Comparison of ENCODE assay signal across 29 mouse cellular contexts in genomic region chr13:29361842-29362241, GRCm38 (mm10).
DNase-seq lines count a peak whose midpoint lies in the region; ATAC-seq and TF ChIP-seq lines count a peak whose summit lies in the region.
"Had no signal": no experiment of that assay in that cellular context is flagged by ENCODE, and none has a peak within 500 bp of the region (broad histone marks: within the 10 kb centered on the region; RNA-seq: fewer than 3 reads in every experiment).

No protein-coding gene starts in this region.

- H3K9me3 ChIP-seq in midbrain, embryonic 11.5 days (ENCODE audit: control insufficient read depth, low read length): no peaks in the 10 kb centered on the region
- H3K9me3 ChIP-seq in midbrain, embryonic 10.5 days (replicated peaks): no peaks in the 10 kb centered on the region; the same call in 1 of the 2 replicates
- H3K9me3 ChIP-seq: kidney, embryonic 15.5 days; liver, embryonic 15.5 days; lung, embryonic 15.5 days; neural tube, embryonic 12.5 days had no signal

- H3K9ac ChIP-seq in midbrain, embryonic 11.5 days (ENCODE audit: low read length): no peak overlapping the region
- H3K9ac ChIP-seq: heart, embryonic 12.5 days; hindbrain, embryonic 14.5 days; kidney, embryonic 15.5 days; liver, embryonic 15.5 days; lung, embryonic 15.5 days; neural tube, embryonic 12.5 days had no signal

- H3K4me3 ChIP-seq in midbrain, embryonic 11.5 days (ENCODE audit: low read depth, low read length): no peak overlapping the region
- H3K4me3 ChIP-seq in midbrain, embryonic 10.5 days: no peak overlapping the region
- no peak overlapping the region for H3K4me3 ChIP-seq in kidney, adult 2 months (ENCODE audit: insufficient read depth, low read depth, low read length)
- H3K4me3 ChIP-seq: heart, adult 2 months; heart, embryonic 12.5 days; kidney, embryonic 15.5 days; liver, embryonic 15.5 days; lung, embryonic 15.5 days; myocyte; neural tube, embryonic 12.5 days had no signal

- no peaks in the 10 kb centered on the region; the same call in 1 of the 2 replicates for H3K4me1 ChIP-seq in midbrain, embryonic 11.5 days (ENCODE audit: control insufficient read depth, insufficient read depth, low read length)
- peaks cover 33% of the 10 kb centered on the region for H3K4me1 ChIP-seq in midbrain, embryonic 10.5 days
- peaks cover 8% of the 10 kb centered on the region for H3K4me1 ChIP-seq in kidney, adult 2 months (ENCODE audit: control insufficient read depth, insufficient read depth, low read length)
- H3K4me1 ChIP-seq: lung, embryonic 15.5 days had no signal

- 90% methylated on average over 4 of the region's 4 CpGs for WGBS in midbrain, embryonic 11.5 days
- WGBS in midbrain, embryonic 10.5 days: 84% methylated on average over 4 of the region's 4 CpGs
- 84% methylated on average over 4 of the region's 4 CpGs for WGBS in kidney, adult 2 months

- H3K27ac ChIP-seq in midbrain, embryonic 11.5 days (ENCODE audit: low read depth, low read length): no peak overlapping the region
- H3K27ac ChIP-seq in midbrain, embryonic 10.5 days (replicated peaks): no peak overlapping the region
- H3K27ac ChIP-seq in kidney, adult 2 months (ENCODE audit: insufficient read depth, low read depth, low read length): no peak overlapping the region
- H3K27ac ChIP-seq: heart, adult 2 months; hindbrain, embryonic 14.5 days; kidney, embryonic 15.5 days; liver, embryonic 15.5 days; lung, embryonic 15.5 days; neural tube, embryonic 12.5 days; stomach, postnatal 0 days had no signal

- no peak overlapping the region for H3K4me2 ChIP-seq in midbrain, embryonic 11.5 days
- H3K4me2 ChIP-seq: heart, embryonic 12.5 days; hindbrain, embryonic 14.5 days; kidney, embryonic 15.5 days; liver, embryonic 15.5 days; lung, embryonic 15.5 days; neural tube, embryonic 12.5 days had no signal

- no peak for ATAC-seq in midbrain, embryonic 11.5 days (ENCODE audit: low FRiP score)
- ATAC-seq: forebrain, embryonic 14.5 days; inflammation-experienced regulatory T-cells, adult 6 months had no signal

- no peak for TF ChIP-seq POLR2A in kidney, adult 2 months (IDR thresholded peaks at IDR 0.05; ENCODE audit: low read depth, low read length)

- peak; percentile 70 for DNase-seq in midbrain, embryonic 11.5 days (ENCODE audit: low spot score, missing footprints)
- DNase-seq in midbrain, embryonic 10.5 days (ENCODE audit: low spot score): no peak
- peak; percentile 13 for DNase-seq in MN1 (ENCODE audit: low spot score)
- DNase-seq in adrenal gland, adult 2 months: peak; percentile 84
- DNase-seq in adrenal gland, postnatal 36 days: peak; percentile 73
- DNase-seq in frontal cortex, postnatal 14 days (ENCODE audit: low spot score in 2 of 2): no peak
- no peak for DNase-seq in kidney, adult 2 months
- DNase-seq in thymus, postnatal 14 days: no peak
- DNase-seq: B cell, adult 2 months; cerebellum, adult 8-10 months; cerebellum, postnatal 25 days; gastrocnemius, postnatal 36 days; heart, adult 2 months; heart, postnatal 4 days; kidney, adult 11 months; kidney, postnatal 25 days; liver; lung, postnatal 4 days; spleen, adult 18-20 months had no signal

- TF ChIP-seq CTCF in kidney, adult 2 months (conservative IDR thresholded peaks at IDR 0.05; ENCODE audit: insufficient read depth, insufficient read length, low read depth, low read length): no peak

- no peaks in the 10 kb centered on the region for H3K27me3 ChIP-seq in midbrain, embryonic 11.5 days (ENCODE audit: control insufficient read depth, insufficient read depth, low read length)
- H3K27me3 ChIP-seq in midbrain, embryonic 10.5 days (ENCODE audit: low read depth, poor library complexity, severe bottlenecking): no peaks in the 10 kb centered on the region
- H3K27me3 ChIP-seq in kidney, adult 2 months (replicated peaks; ENCODE audit: control insufficient read depth, insufficient read depth, low read length): no peaks in the 10 kb centered on the region
- H3K27me3 ChIP-seq: heart, embryonic 12.5 days; kidney, embryonic 15.5 days; liver, embryonic 15.5 days; lung, embryonic 15.5 days; neural tube, embryonic 12.5 days had no signal

- no peaks in the 10 kb centered on the region for H3K36me3 ChIP-seq in midbrain, embryonic 11.5 days (ENCODE audit: control insufficient read depth, insufficient read depth, low read length)
- no peaks in the 10 kb centered on the region for H3K36me3 ChIP-seq in midbrain, embryonic 10.5 days
- H3K36me3 ChIP-seq in kidney, adult 2 months (ENCODE audit: control insufficient read depth, insufficient read depth, low read length): no peaks in the 10 kb centered on the region
- H3K36me3 ChIP-seq: heart, embryonic 12.5 days; kidney, embryonic 15.5 days; liver, embryonic 15.5 days; lung, embryonic 15.5 days; neural tube, embryonic 12.5 days had no signal

Comparison
In these comparisons a context has a peak if more than half of its experiments do, and no peak if none do; other contexts are left out.
1. DNase-seq: peak in midbrain, embryonic 11.5 days (single experiment), MN1 (single experiment), adrenal gland, adult 2 months (single experiment) and adrenal gland, postnatal 36 days (2 of 2); none in midbrain, embryonic 10.5 days (single experiment), frontal cortex, postnatal 14 days (0 of 2), kidney, adult 2 months (single experiment) and thymus, postnatal 14 days (single experiment).